10 mouse cellular contexts compared by ENCODE assay signal in the genomic region with DNA sequence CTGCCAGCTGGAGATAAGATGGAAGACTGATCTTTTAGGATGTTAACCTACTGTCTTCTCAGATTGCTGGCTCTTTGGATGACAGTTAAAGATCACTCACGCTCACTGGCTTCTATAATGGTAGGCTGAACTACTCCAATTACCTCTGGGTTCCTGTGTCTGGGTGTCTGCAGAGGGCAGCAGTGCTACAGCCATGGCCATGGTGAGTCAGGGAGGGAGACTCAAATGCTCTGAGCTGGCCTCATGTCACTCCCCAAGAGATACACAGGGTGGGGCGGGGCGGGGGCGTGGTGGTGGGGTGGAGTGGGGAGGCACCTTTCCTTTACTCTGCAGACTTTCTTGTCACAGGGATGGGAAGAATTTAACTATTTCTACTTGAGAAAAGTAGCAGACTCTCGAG. TPM values are rescaled to one million over a fixed set of nuclear protein-coding genes. Genes with fewer than 3 reads are reported as not detected.
DNase-seq lines count a peak whose midpoint lies in the region; ATAC-seq and TF ChIP-seq lines count a peak whose summit lies in the region.
"Had no signal": no experiment of that assay in that cellular context is flagged by ENCODE, and none has a peak within 500 bp of the region (broad histone marks: within the 10 kb centered on the region; RNA-seq: fewer than 3 reads in every experiment).

No protein-coding gene starts in this region.

- no peaks in the 10 kb centered on the region for H3K36me3 ChIP-seq in kidney, postnatal 0 days (ENCODE audit: insufficient read depth, low read length)

- no peak for TF ChIP-seq POLR2A in embryonic fibroblast, embryonic 13.5 days (IDR thresholded peaks at IDR 0.05; ENCODE audit: low read depth, low read length)

- H3K4me2 ChIP-seq in kidney, postnatal 0 days (ENCODE audit: low read length): no peak overlapping the region

- H3K4me3 ChIP-seq in kidney, postnatal 0 days (replicated peaks; ENCODE audit: low read depth, low read length): no peak overlapping the region
- no peak overlapping the region for H3K4me3 ChIP-seq in embryonic fibroblast, embryonic 13.5 days (ENCODE audit: insufficient read depth, low read length)
- H3K4me3 ChIP-seq: myocyte had no signal

- DNase-seq in adrenal gland, postnatal 14 days: peak; percentile 23
- no peak for DNase-seq in adrenal gland, postnatal 25 days
- no peak for DNase-seq in kidney, postnatal 0 days (ENCODE audit: low spot score)
- DNase-seq in kidney, adult 9 months: no peak
- no peak for DNase-seq in retina, postnatal 1 day
- DNase-seq: cerebellum, adult 11-12 months had no signal

- H3K9ac ChIP-seq in kidney, postnatal 0 days (ENCODE audit: low read depth, low read length): no peak overlapping the region

- peak; percentile 49; the same call in 1 of the 2 replicates for TF ChIP-seq CTCF in kidney, postnatal 0 days (IDR thresholded peaks at IDR 0.05; ENCODE audit: low read depth)
- TF ChIP-seq CTCF in embryonic fibroblast, embryonic 13.5 days (IDR thresholded peaks at IDR 0.05; ENCODE audit: borderline replicate concordance, insufficient read depth, low read length): peak; percentile 51; the same call in 1 of the 2 replicates

- H3K9me3 ChIP-seq in kidney, postnatal 0 days (replicated peaks; ENCODE audit: low read length): no peaks in the 10 kb centered on the region

- ATAC-seq in kidney, postnatal 0 days (replicated peaks; ENCODE audit: low FRiP score, low read depth): no peak
- peak; percentile 55; the same call in 1 of the 2 replicates for ATAC-seq in megakaryocyte progenitor cell, adult 5-6 weeks (replicated peaks; ENCODE audit: poor library complexity)
- no peak for ATAC-seq in frontal cortex, adult (ENCODE audit: low TSS enrichment)

- no peaks in the 10 kb centered on the region for H3K27me3 ChIP-seq in kidney, postnatal 0 days (ENCODE audit: insufficient read depth, low read length)

- H3K27ac ChIP-seq in kidney, postnatal 0 days: no peak overlapping the region
- no peak overlapping the region for H3K27ac ChIP-seq in embryonic fibroblast, embryonic 13.5 days (ENCODE audit: insufficient read depth, low read length)

- 28% methylated on average over 5 of the region's 5 CpGs for WGBS in kidney, postnatal 0 days

- no peaks in the 10 kb centered on the region for H3K4me1 ChIP-seq in kidney, postnatal 0 days (replicated peaks; ENCODE audit: insufficient read depth, low read length)
- no peaks in the 10 kb centered on the region for H3K4me1 ChIP-seq in embryonic fibroblast, embryonic 13.5 days (ENCODE audit: control insufficient read depth, insufficient read depth, low read length)

RNA-seq across cellular contexts. Expression of a gene that starts 42.1 kb away (rescaled TPM):
- 67.6 and 73.0 TPM in 2 replicates for total RNA-seq in adrenal gland, postnatal 14 days (2021)
- total RNA-seq in adrenal gland, postnatal 25 days (2021): 79.5 and 93.3 TPM in 2 replicates
- 18.7 and 20.2 TPM in 2 replicates for polyA plus RNA-seq in kidney, postnatal 0 days (2015; fragmentation: Nextera tagmentation; extraction: Ambion mirVana)
- polyA plus RNA-seq in embryonic fibroblast, embryonic 13.5 days (2011; ENCODE audit: insufficient read length, low read depth, missing spikeins): 90.7 and 102 TPM in 2 replicates
- total RNA-seq in megakaryocyte progenitor cell, adult 5-6 weeks (2015): 38.9 and 42.4 TPM in 2 replicates
- total RNA-seq in megakaryocyte progenitor cell, adult 5-6 weeks (2017): 34.7 and 43.7 TPM in 2 replicates
